Mouse (Mus musculus): Measurements from ENCODE around the gene Bad.

GRCm38 (mm10) chr19:6990712-6991111 is 49.1 kb downstream of the Bad start:
- TF ChIP-seq CTCF (IDR thresholded peaks at IDR 0.05; ENCODE audit: extremely low read depth, insufficient read depth, low read length) (no peak), POLR2A (IDR thresholded peaks at IDR 0.05; ENCODE audit: extremely low read depth, insufficient read depth, low read length) (no peak)
